Mouse (Mus musculus) stomach, embryonic 14.5 days (tissue): ENCODE results near the gene Blm. TPM values are rescaled to one million over a fixed set of nuclear protein-coding genes. Genes with fewer than 3 reads are reported as not detected.

Experiments used
- polyA plus RNA-seq: library from polyadenylated mRNA; unstranded; fragments of >200 nt; fragmentation: Nextera tagmentation; extraction: Ambion mirVana; gene quantifications from 2 replicates; pipeline ENCODE4 v1.2.1, GENCODE M21; 2014

Blm gene
- polyA plus RNA-seq, 1 experiment from 2014 or later, result 24.0 TPM

Other genes starting within 250 kb of the Blm start
- 159 and 167 TPM in 2 replicates for gene Prc1, start 240.7 kb downstream of the Blm start, polyA plus RNA-seq
- gene Rccd1, start 210.7 kb downstream of the Blm start, polyA plus RNA-seq, result 15.1 and 19.2 TPM in 2 replicates
- gene Unc45a, start 194.1 kb downstream of the Blm start, polyA plus RNA-seq, result 28.6 and 29.4 TPM in 2 replicates
- 24.3 and 26.5 TPM in 2 replicates for gene Hddc3, start 192.0 kb downstream of the Blm start, polyA plus RNA-seq
- 18.3 and 19.8 TPM in 2 replicates for gene Man2a2, start 163.7 kb downstream of the Blm start, polyA plus RNA-seq
- 9.1 and 9.5 TPM in 2 replicates for gene Fes, start 147.2 kb downstream of the Blm start, polyA plus RNA-seq
- 10.8 and 12.4 TPM in 2 replicates for gene Furin, start 129.7 kb downstream of the Blm start, polyA plus RNA-seq
- gene Crtc3, start 153.8 kb upstream of the Blm start, polyA plus RNA-seq, result 27.6 and 29.3 TPM in 2 replicates